Mouse (Mus musculus) bone marrow macrophage, adult 2 months (primary cell): ENCODE measurements around the gene Nxnl1.

Experiments used
- CTCF ChIP-seq: IDR thresholded peaks from 2 replicates; pipeline ENCODE4 v1.5.1; 2012; ENCODE audit warnings: low read depth, mild to moderate bottlenecking, low read length, moderate library complexity
- POLR2A ChIP-seq: IDR thresholded peaks from 2 replicates; pipeline ENCODE4 v1.6.1; 2012; ENCODE audit warnings: mild to moderate bottlenecking, low read depth, low read length, borderline replicate concordance

DNA sequence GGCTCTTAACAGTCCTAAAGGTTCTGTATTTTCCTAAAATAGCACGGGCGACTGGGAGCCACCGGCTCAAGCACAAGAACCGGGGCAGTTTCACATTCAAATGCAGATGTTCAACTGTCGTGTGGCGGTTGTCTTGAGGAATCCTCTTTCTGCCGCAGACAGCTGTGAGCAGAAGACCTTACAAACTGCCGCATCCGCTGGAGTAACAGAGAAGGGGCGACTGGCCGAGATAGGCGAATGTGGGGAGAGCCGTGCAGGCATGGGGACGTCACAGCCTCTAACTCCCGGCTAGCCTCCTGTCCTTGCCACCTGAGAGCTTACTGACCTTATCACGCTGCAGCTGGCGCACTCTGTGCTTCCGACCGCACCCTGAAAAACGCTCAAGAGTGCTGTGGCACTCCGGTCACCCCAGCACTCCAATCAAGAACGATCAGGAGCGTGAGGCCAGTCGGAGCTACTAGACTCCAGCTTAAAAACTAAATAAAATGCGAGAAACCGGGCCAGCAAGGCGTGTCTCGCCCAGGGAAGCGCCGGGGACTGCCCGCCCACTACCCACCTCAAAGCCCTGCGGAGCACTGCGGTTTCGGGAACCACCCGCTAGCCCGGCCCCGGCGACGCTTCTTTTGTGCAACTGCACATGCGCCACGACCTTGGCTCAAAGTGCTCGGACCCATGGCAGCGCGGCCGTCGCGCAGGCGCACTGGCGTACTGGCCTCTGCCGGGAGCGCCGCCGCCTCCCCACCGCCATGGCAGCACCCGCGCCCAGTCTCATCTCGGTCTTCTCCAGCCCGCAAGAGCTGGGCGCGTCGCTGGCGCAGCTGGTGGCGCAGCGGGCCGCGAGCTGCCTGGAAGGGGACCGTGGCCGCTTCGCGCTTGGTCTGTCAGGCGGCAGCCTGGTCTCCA lies 25.3 kb upstream of the Nxnl1 start, which contains the start of gene Pgls:
- TF ChIP-seq CTCF (no peak), POLR2A (peak; percentile 2; the same call in 1 of the 2 replicates)
